Comparison of ENCODE assay signal across 31 mouse cellular contexts in the genomic region with DNA sequence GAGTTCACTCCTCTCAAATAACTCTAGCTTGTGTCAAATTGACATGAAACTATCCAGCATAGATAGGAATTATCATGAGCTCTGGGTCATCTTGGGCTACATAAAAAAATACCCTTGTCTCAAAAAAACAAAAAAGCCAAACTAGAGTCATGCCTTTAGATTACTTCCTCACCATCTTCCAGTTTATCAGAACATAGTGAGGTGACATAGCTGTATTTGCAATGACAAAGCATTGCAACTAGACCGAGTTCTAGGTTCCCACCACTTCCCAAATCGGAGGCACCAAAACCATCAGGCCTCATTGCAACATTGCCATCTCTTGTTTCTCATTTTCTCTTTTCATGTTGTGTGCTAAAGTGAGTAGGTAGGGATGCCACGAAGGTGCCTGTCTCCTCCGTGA. TPM values are rescaled to one million over a fixed set of nuclear protein-coding genes. Genes with fewer than 3 reads are reported as not detected.
A peak's percentile ranks its signal among the peaks of the same experiment; 100 is the strongest.
DNase-seq lines count a peak whose midpoint lies in the region; ATAC-seq and TF ChIP-seq lines count a peak whose summit lies in the region.
"Had no signal": no experiment of that assay in that cellular context is flagged by ENCODE, and none has a peak within 500 bp of the region (broad histone marks: within the 10 kb centered on the region; RNA-seq: fewer than 3 reads in every experiment).

No protein-coding gene starts in this region.

- peaks cover 58% of the 10 kb centered on the region for H3K4me1 ChIP-seq in bone marrow macrophage, adult 2 months (ENCODE audit: control insufficient read depth, insufficient read depth, low read length)

- H3K27ac ChIP-seq in bone marrow macrophage, adult 2 months (ENCODE audit: insufficient read depth, low read depth, low read length) = peak overlapping the region; percentile 33
- H3K27ac ChIP-seq: embryonic facial prominence, embryonic 10.5 days; embryonic facial prominence, embryonic 15.5 days; forebrain, embryonic 13.5 days; limb, embryonic 10.5 days; limb, embryonic 15.5 days; liver, embryonic 15.5 days; midbrain, embryonic 10.5 days; neural tube, embryonic 13.5 days had no signal

- H3K4me3 ChIP-seq in bone marrow macrophage, adult 2 months (ENCODE audit: insufficient read depth, low read length) = no peak overlapping the region
- H3K4me3 ChIP-seq: embryonic facial prominence, embryonic 10.5 days; embryonic facial prominence, embryonic 15.5 days; forebrain, embryonic 13.5 days; limb, embryonic 10.5 days; limb, embryonic 15.5 days; liver, embryonic 15.5 days; midbrain, embryonic 10.5 days; neural tube, embryonic 13.5 days had no signal

- no peak for TF ChIP-seq CTCF in bone marrow macrophage, adult 2 months (IDR thresholded peaks at IDR 0.05; ENCODE audit: low read depth, low read length)

- DNase-seq in lung, postnatal 36 days = peak; percentile 52
- no peak for DNase-seq in lung, postnatal 4 days
- no peak for DNase-seq in thymus, postnatal 0 days (ENCODE audit: low spot score)
- DNase-seq in left cerebral cortex, postnatal 25 days (ENCODE audit: low spot score in 2 of 2) = no peak
- no peak for DNase-seq in adrenal gland, postnatal 14 days
- DNase-seq: adrenal gland, postnatal 10 days; B cell, adult 2 months; cerebellum, adult 2 months; cerebellum, postnatal 14 days; gastrocnemius, postnatal 36 days; heart, postnatal 14 days; kidney, adult 2 months; kidney, postnatal 36 days; lung, embryonic 14.5 days; lung, postnatal 14 days; retina, postnatal 1 day; right cerebral cortex, postnatal 14 days; thymus, postnatal 14 days had no signal

- intact Hi-C loops in left cerebral cortex, postnatal 25 days (cut with DNase I) = no loop called here

- no peak for TF ChIP-seq POLR2A in bone marrow macrophage, adult 2 months (IDR thresholded peaks at IDR 0.05; ENCODE audit: borderline replicate concordance, low read depth, low read length)

- ATAC-seq in megakaryocyte, adult 5-6 weeks (ENCODE audit: poor library complexity, severe bottlenecking) = peak; percentile 85
- ATAC-seq: forebrain, embryonic 13.5 days; hindbrain, embryonic 16.5 days; midbrain, embryonic 16.5 days; Patski had no signal

RNA-seq across cellular contexts. Expression of gene Cd44, which starts 24.0 kb away (rescaled TPM):
- polyA plus RNA-seq in bone marrow macrophage, adult 2 months (2012; ENCODE audit: insufficient read depth, insufficient read length, missing spikeins) = 141 and 156 TPM in 2 replicates
- 358 and 368 TPM in 2 replicates for total RNA-seq in megakaryocyte, adult 5-6 weeks (2015)
- total RNA-seq in megakaryocyte, adult 5-6 weeks (2017) = 289 and 337 TPM in 2 replicates
- 10.5 and 11.6 TPM in 2 replicates for polyA plus RNA-seq in thymus, postnatal 0 days (2015; fragmentation: Nextera tagmentation; extraction: Ambion mirVana)
- 1 to 10 TPM; 4.1 to 5.2 TPM for total RNA-seq in left cerebral cortex, postnatal 25 days (2021)
- 54.6 and 84.8 TPM in 2 replicates for total RNA-seq in adrenal gland, postnatal 14 days (2021)
